Mouse (Mus musculus): Measurements from ENCODE around the gene Gprasp1. TPM values are rescaled to one million over a fixed set of nuclear protein-coding genes. Genes with fewer than 3 reads are reported as not detected.
"Not testable (repeated sequence)": the region's sequence is repeated elsewhere in the genome, so short reads cannot be mapped to it uniquely, and the experiment has no call there.

The Gprasp1 gene
- polyA plus RNA-seq, 1 experiment from 2014 or later, result 64.6 TPM

- H3K36me3 ChIP-seq (replicated peaks; ENCODE audit: control insufficient read depth, insufficient read depth, low read depth, low read length); H3K4me1 ChIP-seq (ENCODE audit: control insufficient read depth, insufficient read depth, low read length); H3K9me3 ChIP-seq (replicated peaks; ENCODE audit: control insufficient read depth, low read length); H3K27ac ChIP-seq (replicated peaks; ENCODE audit: low read depth, low read length); H3K27me3 ChIP-seq (ENCODE audit: control insufficient read depth, insufficient read depth, low read length): not testable (repeated sequence)
- ATAC-seq (replicated peaks; ENCODE audit: insufficient number of reproducible peaks, low FRiP score, low TSS enrichment, low read depth) (peak; percentile 63), DNase-seq (ENCODE audit: low spot score) (peak; percentile 57)
- peak overlapping the region; percentile 48 for H3K4me3 ChIP-seq (ENCODE audit: low read depth, low read length)
- 18% methylated on average over 13 of the region's 17 CpGs for WGBS
- H3K9ac ChIP-seq (replicated peaks; ENCODE audit: low read length), result peak overlapping the region; percentile 41
- H3K4me2 ChIP-seq (ENCODE audit: low read depth, low read length), result peak overlapping the region; percentile 70
These were observed 97.2 kb downstream of the Gprasp1 start for GRCm38 (mm10) chrX:135839397-135840391.

MicroRNA genes within 50 kb of the gene (microRNA counts, 519-probe panel; counts per million panel counts)
- not detected for microRNA mmu-miR-1970

Small RNAs within 50 kb of the gene (microRNA-seq; reads per million reads assigned to microRNA genes)
- not detected for gene Mir1970 (ENCODE audit: borderline number of aligned reads)
- not detected for gene Mir7646 (ENCODE audit: borderline number of aligned reads)

Other genes with a start within 250 kb of the Gprasp1 start
- gene AV320801, start 248.1 kb upstream of the Gprasp1 start, polyA plus RNA-seq (2014; fragmentation: Nextera tagmentation; extraction: Ambion mirVana), result 0.06 TPM in 1 of 2 replicates, not detected in the other
- gene Nxf7, start 144.0 kb upstream of the Gprasp1 start, polyA plus RNA-seq (2014; fragmentation: Nextera tagmentation; extraction: Ambion mirVana), result 0.08 TPM in 1 of 2 replicates, not detected in the other
- 0.25 TPM in 1 of 2 replicates, not detected in the other for gene Prame, start 115.0 kb upstream of the Gprasp1 start, polyA plus RNA-seq (2014; fragmentation: Nextera tagmentation; extraction: Ambion mirVana)
- not detected in 2 replicates for gene Tcp11x2, start 48.9 kb upstream of the Gprasp1 start, polyA plus RNA-seq (2014; fragmentation: Nextera tagmentation; extraction: Ambion mirVana)
- not detected in 2 replicates for gene Tmsb15a, start 17.5 kb upstream of the Gprasp1 start, polyA plus RNA-seq (2014; fragmentation: Nextera tagmentation; extraction: Ambion mirVana)
- gene Armcx5, start within 50 bp of the Gprasp1 start, polyA plus RNA-seq (2014; fragmentation: Nextera tagmentation; extraction: Ambion mirVana), result 11.3 and 11.6 TPM in 2 replicates
- 72.9 and 79.5 TPM in 2 replicates for gene Bhlhb9, start 54.9 kb downstream of the Gprasp1 start, polyA plus RNA-seq (2014; fragmentation: Nextera tagmentation; extraction: Ambion mirVana)
- gene Gprasp2, start 96.3 kb downstream of the Gprasp1 start, polyA plus RNA-seq (2014; fragmentation: Nextera tagmentation; extraction: Ambion mirVana), result 35.2 and 35.4 TPM in 2 replicates